Mouse (Mus musculus): ENCODE results near the gene Homer1. TPM values are rescaled to one million over a fixed set of nuclear protein-coding genes. Genes with fewer than 3 reads are reported as not detected.

The Homer1 gene
- polyA plus RNA-seq, 1 experiment, result 19.4 TPM

DNA sequence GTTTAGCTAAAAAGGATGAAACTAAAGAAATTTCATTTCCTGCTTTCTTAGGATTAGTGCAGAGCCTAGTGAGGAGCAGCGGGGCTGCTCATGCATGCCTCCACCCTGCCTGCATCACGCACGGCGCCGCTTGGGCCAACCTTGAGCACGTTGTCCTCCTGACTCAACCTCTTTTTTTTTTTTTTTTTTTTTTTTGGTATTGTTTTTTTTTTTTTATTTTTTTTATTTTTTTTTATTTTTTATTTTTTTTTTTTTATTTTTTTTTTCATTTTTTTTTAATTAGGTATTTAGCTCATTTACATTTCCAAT, 55.8 kb downstream of the Homer1 start:
- no peaks in the 10 kb centered on the region for H3K4me1 ChIP-seq (ENCODE audit: control insufficient read depth, insufficient read depth, low read length)
- no peak overlapping the region for H3K27ac ChIP-seq (ENCODE audit: insufficient read depth, low read length)
- no peak for TF ChIP-seq POLR2A (IDR thresholded peaks at IDR 0.05; ENCODE audit: low read depth, low read length)
- TF ChIP-seq CTCF (IDR thresholded peaks at IDR 0.05; ENCODE audit: borderline replicate concordance, insufficient read depth, low read length), result no peak
- no peak overlapping the region for H3K4me3 ChIP-seq (ENCODE audit: insufficient read depth, low read length)

DNA sequence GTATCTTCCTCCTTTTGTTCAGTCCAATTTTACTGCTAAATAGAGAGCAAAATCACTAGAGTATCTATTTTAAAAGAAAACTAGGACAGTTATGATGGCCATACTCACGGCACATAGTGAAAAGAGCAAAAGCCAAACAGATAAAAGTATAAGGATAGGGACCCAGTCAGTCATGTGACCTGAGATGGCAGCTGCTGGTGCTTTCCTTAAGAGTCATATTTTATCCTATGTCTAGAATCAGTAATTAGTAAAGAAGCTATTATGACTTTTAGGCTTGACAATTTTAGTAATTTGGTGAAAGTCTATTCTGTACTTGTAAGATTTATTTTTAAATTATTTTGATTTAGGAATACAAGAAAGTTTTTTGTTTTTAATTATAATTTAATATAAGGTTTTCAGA, 59.1 kb downstream of the Homer1 start:
- TF ChIP-seq POLR2A (IDR thresholded peaks at IDR 0.05; ENCODE audit: low read depth, low read length) (no peak), CTCF (IDR thresholded peaks at IDR 0.05; ENCODE audit: borderline replicate concordance, insufficient read depth, low read length) (no peak)
- H3K27ac ChIP-seq (ENCODE audit: insufficient read depth, low read length), result no peak overlapping the region
- no peak overlapping the region for H3K4me3 ChIP-seq (ENCODE audit: insufficient read depth, low read length)
- H3K4me1 ChIP-seq (ENCODE audit: control insufficient read depth, insufficient read depth, low read length), result no peaks in the 10 kb centered on the region

- TF ChIP-seq POLR2A (IDR thresholded peaks at IDR 0.05; ENCODE audit: low read depth, low read length) (no peak), CTCF (IDR thresholded peaks at IDR 0.05; ENCODE audit: borderline replicate concordance, insufficient read depth, low read length) (no peak)
- H3K4me3 ChIP-seq (ENCODE audit: insufficient read depth, low read length), result no peak overlapping the region
- H3K4me1 ChIP-seq (ENCODE audit: control insufficient read depth, insufficient read depth, low read length), result no peaks in the 10 kb centered on the region
- no peak overlapping the region for H3K27ac ChIP-seq (ENCODE audit: insufficient read depth, low read length)
These were observed 68.1 kb downstream of the Homer1 start for GRCm38 (mm10) chr13:93367555-93367954.

DNA sequence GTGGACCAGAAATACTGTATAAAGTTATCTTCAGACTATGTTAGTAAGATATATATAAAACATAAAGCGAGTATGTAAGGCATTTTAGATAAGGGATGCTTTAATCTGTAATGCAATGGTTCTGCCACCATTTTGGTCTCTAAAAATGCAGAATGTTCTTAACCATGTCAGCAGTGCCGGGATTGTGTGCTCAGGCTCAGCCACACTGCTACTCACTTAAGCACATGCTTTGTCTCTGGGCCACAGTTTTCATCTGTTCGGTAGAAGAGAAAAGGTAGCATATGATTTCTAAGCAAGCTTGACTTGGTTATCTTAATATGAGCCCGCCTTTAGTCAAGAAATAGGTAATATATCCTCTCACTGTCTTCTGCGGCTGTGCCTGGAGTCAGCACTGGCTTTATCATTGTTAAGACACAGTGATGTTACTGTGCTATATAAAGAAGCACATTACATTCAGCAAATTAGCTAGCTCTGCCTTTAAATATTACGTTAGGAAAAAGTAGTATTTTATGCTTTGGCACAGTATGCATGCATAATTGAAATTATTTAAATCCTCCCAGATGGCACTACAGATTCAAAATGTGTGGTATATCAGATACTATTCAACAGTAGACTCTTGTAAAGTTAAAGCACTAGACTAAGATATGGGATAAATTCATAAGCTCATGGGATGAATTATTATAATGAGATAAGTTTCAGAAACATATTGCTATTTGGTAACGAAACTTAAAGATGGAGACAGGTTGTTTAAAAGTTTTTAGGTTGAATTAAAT, 69.6 kb downstream of the Homer1 start:
- TF ChIP-seq CTCF (IDR thresholded peaks at IDR 0.05; ENCODE audit: borderline replicate concordance, insufficient read depth, low read length), result no peak
- TF ChIP-seq POLR2A (IDR thresholded peaks at IDR 0.05; ENCODE audit: low read depth, low read length), result no peak
- Histone ChIP-seq H3K4me3 (ENCODE audit: insufficient read depth, low read length) (no peak overlapping the region), H3K4me1 (ENCODE audit: control insufficient read depth, insufficient read depth, low read length) (no peaks in the 10 kb centered on the region), H3K27ac (ENCODE audit: insufficient read depth, low read length) (no peak overlapping the region)

DNA sequence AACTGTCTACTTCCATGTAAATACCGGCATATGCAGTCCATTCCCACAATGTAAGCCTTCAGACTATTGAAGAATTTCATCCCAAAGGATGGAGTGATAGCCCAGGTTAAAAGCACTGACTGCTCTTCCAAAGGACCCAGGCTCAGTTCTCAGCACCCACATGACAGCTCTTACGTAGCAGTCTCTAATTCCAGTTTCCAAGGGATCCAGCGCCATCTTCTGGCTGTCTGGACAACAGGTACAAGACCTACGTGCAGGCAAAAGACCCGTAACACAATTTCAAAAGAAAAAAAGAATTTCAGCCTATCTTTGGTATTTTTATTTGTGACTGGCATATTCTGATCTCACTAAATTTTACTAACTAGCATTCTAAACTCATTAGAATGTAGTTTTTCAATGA, 75.0 kb downstream of the Homer1 start:
- Histone ChIP-seq H3K4me1 (ENCODE audit: control insufficient read depth, insufficient read depth, low read length) (no peaks in the 10 kb centered on the region), H3K4me3 (ENCODE audit: insufficient read depth, low read length) (no peak overlapping the region), H3K27ac (ENCODE audit: insufficient read depth, low read length) (no peak overlapping the region)
- TF ChIP-seq CTCF (IDR thresholded peaks at IDR 0.05; ENCODE audit: borderline replicate concordance, insufficient read depth, low read length) (no peak), POLR2A (IDR thresholded peaks at IDR 0.05; ENCODE audit: low read depth, low read length) (no peak)

DNA sequence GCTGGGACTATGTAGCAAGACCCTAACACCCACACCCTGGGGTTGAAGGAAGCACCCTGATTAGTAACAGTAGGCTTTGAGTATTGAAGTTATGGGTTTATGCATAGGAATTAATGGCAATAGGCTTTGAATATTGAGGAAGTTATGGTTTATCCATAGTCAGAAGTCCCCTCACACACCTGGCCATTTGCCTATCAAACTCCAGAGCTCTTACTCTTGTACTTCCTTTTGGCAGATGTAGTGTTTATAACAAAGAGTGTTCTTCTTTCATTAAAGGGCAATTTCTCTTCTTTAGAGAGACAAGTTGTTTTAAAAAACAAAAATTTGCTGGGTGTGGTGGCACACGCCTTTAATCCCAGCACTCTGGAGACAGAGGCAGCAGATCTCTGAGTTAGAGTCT, 79.1 kb downstream of the Homer1 start:
- no peak for TF ChIP-seq CTCF (IDR thresholded peaks at IDR 0.05; ENCODE audit: borderline replicate concordance, insufficient read depth, low read length)
- TF ChIP-seq POLR2A (IDR thresholded peaks at IDR 0.05; ENCODE audit: low read depth, low read length), result no peak
- Histone ChIP-seq H3K4me3 (ENCODE audit: insufficient read depth, low read length) (no peak overlapping the region), H3K4me1 (ENCODE audit: control insufficient read depth, insufficient read depth, low read length) (no peaks in the 10 kb centered on the region), H3K27ac (ENCODE audit: insufficient read depth, low read length) (no peak overlapping the region)

GRCm38 (mm10) chr13:93380399-93381063, 81.1 kb downstream of the Homer1 start:
- no peak overlapping the region for H3K4me3 ChIP-seq (ENCODE audit: insufficient read depth, low read length)
- no peak overlapping the region for H3K27ac ChIP-seq (ENCODE audit: insufficient read depth, low read length)
- TF ChIP-seq POLR2A (IDR thresholded peaks at IDR 0.05; ENCODE audit: low read depth, low read length) (no peak), CTCF (IDR thresholded peaks at IDR 0.05; ENCODE audit: borderline replicate concordance, insufficient read depth, low read length) (no peak)
- no peaks in the 10 kb centered on the region for H3K4me1 ChIP-seq (ENCODE audit: control insufficient read depth, insufficient read depth, low read length)

GRCm38 (mm10) chr13:93381301-93381700, 81.9 kb downstream of the Homer1 start:
- Histone ChIP-seq H3K4me1 (ENCODE audit: control insufficient read depth, insufficient read depth, low read length) (no peaks in the 10 kb centered on the region), H3K4me3 (ENCODE audit: insufficient read depth, low read length) (no peak overlapping the region), H3K27ac (ENCODE audit: insufficient read depth, low read length) (no peak overlapping the region)
- TF ChIP-seq POLR2A (IDR thresholded peaks at IDR 0.05; ENCODE audit: low read depth, low read length) (no peak), CTCF (IDR thresholded peaks at IDR 0.05; ENCODE audit: borderline replicate concordance, insufficient read depth, low read length) (no peak)

DNA sequence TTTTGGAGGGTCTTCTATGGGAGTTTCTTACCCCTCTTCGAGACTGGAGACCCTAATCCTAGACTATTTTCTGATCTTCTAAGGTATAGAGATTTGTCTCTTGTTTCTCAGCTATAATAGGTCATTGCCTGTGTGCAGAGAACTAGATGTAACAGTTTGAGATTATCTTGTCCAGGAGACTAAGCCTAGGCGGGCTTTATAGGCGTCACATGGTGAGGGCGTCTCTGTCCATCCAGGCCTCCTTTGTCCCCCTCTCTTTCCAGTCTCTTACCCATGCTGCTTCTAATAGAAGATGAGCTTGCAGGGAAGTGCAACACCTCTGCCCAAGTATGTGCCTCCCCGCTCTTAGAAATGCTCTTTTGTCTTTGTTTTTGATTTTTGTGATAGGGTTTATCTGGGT, 83.7 kb downstream of the Homer1 start:
- no peak overlapping the region for H3K27ac ChIP-seq (ENCODE audit: insufficient read depth, low read length)
- no peak overlapping the region for H3K4me3 ChIP-seq (ENCODE audit: insufficient read depth, low read length)
- TF ChIP-seq POLR2A (IDR thresholded peaks at IDR 0.05; ENCODE audit: low read depth, low read length) (no peak), CTCF (IDR thresholded peaks at IDR 0.05; ENCODE audit: borderline replicate concordance, insufficient read depth, low read length) (no peak)
- no peaks in the 10 kb centered on the region for H3K4me1 ChIP-seq (ENCODE audit: control insufficient read depth, insufficient read depth, low read length)

GRCm38 (mm10) chr13:93383620-93384019, 84.2 kb downstream of the Homer1 start:
- TF ChIP-seq CTCF (IDR thresholded peaks at IDR 0.05; ENCODE audit: borderline replicate concordance, insufficient read depth, low read length) (no peak), POLR2A (IDR thresholded peaks at IDR 0.05; ENCODE audit: low read depth, low read length) (no peak)
- no peak overlapping the region for H3K27ac ChIP-seq (ENCODE audit: insufficient read depth, low read length)
- H3K4me1 ChIP-seq (ENCODE audit: control insufficient read depth, insufficient read depth, low read length), result no peaks in the 10 kb centered on the region
- H3K4me3 ChIP-seq (ENCODE audit: insufficient read depth, low read length), result no peak overlapping the region
